Mouse (Mus musculus) frontal cortex, postnatal 14 days (tissue): Measurements from ENCODE around the gene Prdx5.

Experiments used
- DNase-seq, 2 experiments: peaks; one replicate each; pipeline ENCODE4 v3.0.0; 2022; ENCODE audit warnings: low spot score in 2 of 2

Gene Prdx5

GRCm38 (mm10) chr19:6937541-6938465, 27.9 kb upstream of the Prdx5 start:
- no peak for DNase-seq

GRCm38 (mm10) chr19:6936299-6936698, 26.4 kb upstream of the Prdx5 start:
- no peak for DNase-seq

GRCm38 (mm10) chr19:6934195-6934977, 24.5 kb upstream of the Prdx5 start, which contains the start of gene Kcnk4:
Kcnk4 (minus strand) TSS chr19:6934515.
- DNase-seq, result no peak

GRCm38 (mm10) chr19:6933436-6934194, 23.7 kb upstream of the Prdx5 start:
- no peak for DNase-seq

GRCm38 (mm10) chr19:6933102-6933435, 23.2 kb upstream of the Prdx5 start:
- no peak for DNase-seq

GRCm38 (mm10) chr19:6932018-6932417, 22.1 kb upstream of the Prdx5 start:
- DNase-seq, result no peak

GRCm38 (mm10) chr19:6931002-6931401, 21.1 kb upstream of the Prdx5 start:
- DNase-seq, result no peak

GRCm38 (mm10) chr19:6928080-6928479, 18.2 kb upstream of the Prdx5 start:
- no peak for DNase-seq

GRCm38 (mm10) chr19:6926559-6927255, 16.8 kb upstream of the Prdx5 start:
- DNase-seq, result no peak

- no peak for DNase-seq
Measured at GRCm38 (mm10) chr19:6925611-6926329, 15.9 kb upstream of the Prdx5 start.

GRCm38 (mm10) chr19:6925307-6925573, 15.3 kb upstream of the Prdx5 start, which contains the start of gene Catsperz:
Catsperz (minus strand) TSS chr19:6925380.
- no peak for DNase-seq

- peak in 1 of 2 experiments; percentile 83 for DNase-seq
Measured at GRCm38 (mm10) chr19:6924461-6925306, 14.8 kb upstream of the Prdx5 start.

- DNase-seq, result no peak
Measured at GRCm38 (mm10) chr19:6922901-6923735, 13.2 kb upstream of the Prdx5 start.

GRCm38 (mm10) chr19:6921647-6922567, 12.0 kb upstream of the Prdx5 start, which contains the start of gene Esrra:
Esrra (minus strand) TSS chr19:6921813.
- peak; percentile 99 to 100 for DNase-seq

GRCm38 (mm10) chr19:6920741-6921636, 11.1 kb upstream of the Prdx5 start:
- peak in 1 of 2 experiments; percentile 64 for DNase-seq

- DNase-seq, result no peak
Measured at GRCm38 (mm10) chr19:6919876-6920740, 10.2 kb upstream of the Prdx5 start.
